Mouse (Mus musculus) liver, embryonic 15.5 days (tissue): ENCODE data around the gene Eml1. TPM values are rescaled to one million over a fixed set of nuclear protein-coding genes. Genes with fewer than 3 reads are reported as not detected.

ENCODE experiments used
- ATAC-seq: fragments of 200-750 bp; cut with Nextera tagmentation; 2 replicates; pipeline ENCODE4 v1.8.0; 2017; ENCODE audit warnings: moderate number of reproducible peaks, mild to moderate bottlenecking, moderate library complexity; ENCODE audit not compliant: insufficient read depth
- H3K27ac ChIP-seq: fragments of 300-500 bp; sonication (generic); replicated peaks from 2 replicates; pipeline ENCODE4 v1.5.1; 2015; ENCODE audit warnings: mild to moderate bottlenecking, inconsistent platforms
- H3K27me3 ChIP-seq: fragments of 300-500 bp; sonication (generic); 2 replicates; pipeline ENCODE4 v1.6.1; 2015; ENCODE audit warnings: mild to moderate bottlenecking, inconsistent platforms
- H3K36me3 ChIP-seq: fragments of 300-500 bp; sonication (generic); replicated peaks from 2 replicates; pipeline ENCODE4 v1.6.1; 2015; ENCODE audit warnings: moderate library complexity, mild to moderate bottlenecking, inconsistent platforms
- H3K4me1 ChIP-seq: fragments of 300-500 bp; sonication (generic); replicated peaks from 2 replicates; pipeline ENCODE4 v1.6.1; 2015; ENCODE audit warnings: inconsistent platforms
- H3K4me2 ChIP-seq: fragments of 300-500 bp; sonication (generic); 2 replicates; pipeline ENCODE4 v1.6.1; 2015; ENCODE audit warnings: moderate library complexity, mild to moderate bottlenecking, inconsistent platforms
- H3K4me3 ChIP-seq: fragments of 300-500 bp; sonication (generic); replicated peaks from 2 replicates; pipeline ENCODE4 v1.5.1; 2015; ENCODE audit warnings: mild to moderate bottlenecking, inconsistent platforms
- H3K9ac ChIP-seq: fragments of 300-500 bp; sonication (generic); 2 replicates; pipeline ENCODE4 v1.6.1; 2015; ENCODE audit warnings: moderate library complexity, mild to moderate bottlenecking, inconsistent platforms
- H3K9me3 ChIP-seq: fragments of 300-500 bp; sonication (generic); replicated peaks from 2 replicates; pipeline ENCODE4 v1.6.1; 2016; ENCODE audit warnings: inconsistent platforms
- WGBS: fragments of 180-500 bp; shearing (Covaris S2); methylation state at CpG from one replicate; pipeline ENCODE4 v1.1.7; 2015; ENCODE audit warnings: mixed read lengths; ENCODE audit not compliant: insufficient replicate concordance; 5-methylcytosine and 5-hydroxymethylcytosine counted together
- polyA plus RNA-seq: library from polyadenylated mRNA; unstranded; fragments of >200 nt; fragmentation: Nextera tagmentation; extraction: Ambion mirVana; gene quantifications from 2 replicates; pipeline ENCODE4 v1.2.1, GENCODE M21; 2015

The Eml1 gene
- polyA plus RNA-seq, 1 experiment from 2014 or later, result 5.5 TPM

- Histone ChIP-seq H3K4me3 (no peak overlapping the region), H3K9ac (no peak overlapping the region), H3K4me1 (no peaks in the 10 kb centered on the region), H3K9me3 (no peaks in the 10 kb centered on the region), H3K27ac (no peak overlapping the region), H3K27me3 (no peaks in the 10 kb centered on the region), H3K36me3 (no peaks in the 10 kb centered on the region), H3K4me2 (no peak overlapping the region)
- 3% methylated on average over 3 of the region's 3 CpGs for WGBS
- no peak for ATAC-seq
Observed at GRCm38 (mm10) chr12:108511009-108511408, 140.3 kb downstream of the Eml1 start.

- no peak for ATAC-seq
- no peak overlapping the region for H3K4me2 ChIP-seq
- WGBS, result 79% methylated on average over 12 of the region's 12 CpGs
Observed at GRCm38 (mm10) chr12:108515464-108515863, 144.7 kb downstream of the Eml1 start.

GRCm38 (mm10) chr12:108519374-108519773 is 148.6 kb downstream of the Eml1 start:
- WGBS, result 36% methylated on average over 8 of the region's 8 CpGs
- Histone ChIP-seq H3K36me3 (no peaks in the 10 kb centered on the region), H3K4me3 (no peak overlapping the region), H3K9me3 (no peaks in the 10 kb centered on the region), H3K27ac (no peak overlapping the region), H3K4me1 (no peaks in the 10 kb centered on the region), H3K27me3 (peaks cover 4% of the 10 kb centered on the region; the same call in 1 of the 2 replicates), H3K4me2 (no peak overlapping the region), H3K9ac (no peak overlapping the region)
- ATAC-seq, result no peak

More at GRCm38 (mm10) chr12:108515464-108515863, 144.7 kb downstream of the Eml1 start:
- H3K4me1 ChIP-seq, result no peaks in the 10 kb centered on the region
- H3K9ac ChIP-seq, result no peak overlapping the region
- H3K27me3 ChIP-seq, result peaks cover 4% of the 10 kb centered on the region; the same call in 1 of the 2 replicates
- H3K27ac ChIP-seq, result no peak overlapping the region
- no peak overlapping the region for H3K4me3 ChIP-seq
- H3K9me3 ChIP-seq, result no peaks in the 10 kb centered on the region
- H3K36me3 ChIP-seq, result no peaks in the 10 kb centered on the region

GRCm38 (mm10) chr12:108529214-108529613 is 158.5 kb downstream of the Eml1 start:
- Histone ChIP-seq H3K9ac (no peak overlapping the region), H3K4me1 (no peaks in the 10 kb centered on the region), H3K27me3 (no peaks in the 10 kb centered on the region), H3K9me3 (no peaks in the 10 kb centered on the region), H3K4me3 (no peak overlapping the region), H3K27ac (no peak overlapping the region), H3K4me2 (no peak overlapping the region), H3K36me3 (no peaks in the 10 kb centered on the region)
- no peak for ATAC-seq
- whole genome bisulfite sequencing, result 39% methylated on average over 8 of the region's 8 CpGs

GRCm38 (mm10) chr12:108534484-108534883 is 163.7 kb downstream of the Eml1 start:
- WGBS, result 54% methylated on average over 11 of the region's 11 CpGs
- Histone ChIP-seq H3K9ac (no peak overlapping the region), H3K27ac (no peak overlapping the region), H3K4me1 (no peaks in the 10 kb centered on the region), H3K27me3 (no peaks in the 10 kb centered on the region), H3K4me3 (no peak overlapping the region), H3K4me2 (no peak overlapping the region), H3K36me3 (no peaks in the 10 kb centered on the region), H3K9me3 (no peaks in the 10 kb centered on the region)
- ATAC-seq, result no peak

- H3K27me3 ChIP-seq, result 0 out of 2 replicates have a peak, but pooled peaks cover 3% of the 10 kb centered on the region
- no peak overlapping the region for H3K4me3 ChIP-seq
- WGBS, result 54% methylated on average over 10 of the region's 10 CpGs
- H3K4me2 ChIP-seq, result no peak overlapping the region
- no peak overlapping the region for H3K9ac ChIP-seq
- no peaks in the 10 kb centered on the region for H3K9me3 ChIP-seq
- H3K27ac ChIP-seq, result no peak overlapping the region
- H3K36me3 ChIP-seq, result no peaks in the 10 kb centered on the region
- H3K4me1 ChIP-seq, result no peaks in the 10 kb centered on the region
- no peak for ATAC-seq
Observed at GRCm38 (mm10) chr12:108536461-108536860, 165.7 kb downstream of the Eml1 start.

- H3K9ac ChIP-seq, result no peak overlapping the region
- peaks cover 7% of the 10 kb centered on the region; the same call in 1 of the 2 replicates for H3K27me3 ChIP-seq
- H3K4me3 ChIP-seq, result no peak overlapping the region
- H3K27ac ChIP-seq, result no peak overlapping the region
- H3K9me3 ChIP-seq, result no peaks in the 10 kb centered on the region
- H3K36me3 ChIP-seq, result no peaks in the 10 kb centered on the region
- no peaks in the 10 kb centered on the region for H3K4me1 ChIP-seq
- no peak overlapping the region for H3K4me2 ChIP-seq
- ATAC-seq, result no peak
- 19% methylated on average over 6 of the region's 6 CpGs for WGBS
Observed at GRCm38 (mm10) chr12:108541088-108541487, 170.3 kb downstream of the Eml1 start.

GRCm38 (mm10) chr12:108546508-108547153 is 175.9 kb downstream of the Eml1 start:
- Histone ChIP-seq H3K4me2 (no peak overlapping the region), H3K9me3 (no peaks in the 10 kb centered on the region), H3K27me3 (peaks cover 8% of the 10 kb centered on the region), H3K27ac (no peak overlapping the region), H3K4me1 (no peaks in the 10 kb centered on the region), H3K36me3 (no peaks in the 10 kb centered on the region), H3K4me3 (no peak overlapping the region), H3K9ac (no peak overlapping the region)
- ATAC-seq, result no peak
- 19% methylated on average over 10 of the region's 10 CpGs for WGBS

GRCm38 (mm10) chr12:108547251-108547875 is 176.6 kb downstream of the Eml1 start:
- WGBS, result 66% methylated on average over 15 of the region's 15 CpGs
- no peak for ATAC-seq

GRCm38 (mm10) chr12:108551731-108552130 is 181.0 kb downstream of the Eml1 start:
- no peak for ATAC-seq
- H3K9me3 ChIP-seq, result no peaks in the 10 kb centered on the region
- H3K4me1 ChIP-seq, result peaks cover 17% of the 10 kb centered on the region; the same call in 1 of the 2 replicates
- H3K27ac ChIP-seq, result no peak overlapping the region
- H3K9ac ChIP-seq, result no peak overlapping the region
- no peak overlapping the region for H3K4me3 ChIP-seq
- H3K4me2 ChIP-seq, result no peak overlapping the region
- H3K27me3 ChIP-seq, result peaks cover 55% of the 10 kb centered on the region
- H3K36me3 ChIP-seq, result no peaks in the 10 kb centered on the region
- 68% methylated on average over 7 of the region's 7 CpGs for WGBS

More at GRCm38 (mm10) chr12:108547251-108547875, 176.6 kb downstream of the Eml1 start:
- H3K4me1 ChIP-seq, result no peaks in the 10 kb centered on the region
- no peaks in the 10 kb centered on the region for H3K36me3 ChIP-seq
- H3K4me2 ChIP-seq, result no peak overlapping the region
- peaks cover 15% of the 10 kb centered on the region for H3K27me3 ChIP-seq
- H3K4me3 ChIP-seq, result no peak overlapping the region
- H3K9ac ChIP-seq, result no peak overlapping the region
- no peak overlapping the region for H3K27ac ChIP-seq
- H3K9me3 ChIP-seq, result no peaks in the 10 kb centered on the region

- Histone ChIP-seq H3K36me3 (no peaks in the 10 kb centered on the region), H3K9me3 (no peaks in the 10 kb centered on the region), H3K4me3 (no peak overlapping the region), H3K27ac (no peak overlapping the region), H3K4me1 (peaks cover 17% of the 10 kb centered on the region; the same call in 1 of the 2 replicates), H3K4me2 (no peak overlapping the region), H3K9ac (no peak overlapping the region), H3K27me3 (peaks cover 66% of the 10 kb centered on the region)
- no peak for ATAC-seq
- 48% methylated on average over 6 of the region's 6 CpGs for WGBS
Observed at GRCm38 (mm10) chr12:108553079-108553478, 182.3 kb downstream of the Eml1 start.
